ENCODE assay signal across 8 mouse cellular contexts in genomic region chr9:61985183-61985863, GRCm38 (mm10). TPM values are rescaled to one million over a fixed set of nuclear protein-coding genes. Genes with fewer than 3 reads are reported as not detected.
DNase-seq lines count a peak whose midpoint lies in the region; ATAC-seq and TF ChIP-seq lines count a peak whose summit lies in the region.

No protein-coding gene starts in this region.

- no peak overlapping the region for H3K4me3 ChIP-seq in heart, embryonic 11.5 days (ENCODE audit: low read depth, low read length)
- H3K4me3 ChIP-seq in C2C12 (ENCODE audit: insufficient read depth, poor library complexity, severe bottlenecking) = no peak overlapping the region
- H3K4me3 ChIP-seq in bone marrow, adult 2 months (replicated peaks; ENCODE audit: control insufficient read depth, low read depth, low read length) = no peak overlapping the region
- H3K4me3 ChIP-seq in forebrain, embryonic 16.5 days (replicated peaks; ENCODE audit: low read length) = no peak overlapping the region

- TF ChIP-seq POLR2A in bone marrow, adult 2 months (IDR thresholded peaks at IDR 0.05; ENCODE audit: borderline replicate concordance, control insufficient read depth, low read depth, low read length) = no peak

- peak; percentile 95 for DNase-seq in heart, adult 11 months
- DNase-seq in kidney, postnatal 25 days = peak; percentile 65 to 80
- peak; percentile 46 to 60 for DNase-seq in spleen, postnatal 36 days (ENCODE audit: low spot score in 2 of 2)

- H3K79me3 ChIP-seq in C2C12 (ENCODE audit: low read depth) = no peaks in the 10 kb centered on the region

- no peak overlapping the region for H3K9ac ChIP-seq in heart, embryonic 11.5 days (ENCODE audit: low read depth, low read length)
- H3K9ac ChIP-seq in forebrain, embryonic 16.5 days (replicated peaks; ENCODE audit: low read depth, low read length) = no peak overlapping the region

- H3K4me1 ChIP-seq in heart, embryonic 11.5 days (ENCODE audit: control insufficient read depth, insufficient read depth, low read length) = no peaks in the 10 kb centered on the region
- H3K4me1 ChIP-seq in bone marrow, adult 2 months (ENCODE audit: control insufficient read depth, insufficient read depth, low read length) = peaks cover 15% of the 10 kb centered on the region
- H3K4me1 ChIP-seq in forebrain, embryonic 16.5 days (replicated peaks; ENCODE audit: control insufficient read depth, insufficient read depth, low read length) = 0 out of 2 replicates have a peak, but pooled peaks cover 2% of the 10 kb centered on the region

- H3ac ChIP-seq in C2C12 (ENCODE audit: control insufficient read depth, insufficient read length, low read depth) = no peak overlapping the region

- ATAC-seq in heart, embryonic 11.5 days (replicated peaks; ENCODE audit: insufficient number of reproducible peaks, low FRiP score, low TSS enrichment) = no peak
- ATAC-seq in forebrain, embryonic 16.5 days = no peak
- peak; percentile 65 for ATAC-seq in megakaryocyte progenitor cell, adult 5-6 weeks (replicated peaks; ENCODE audit: poor library complexity)

- no peak overlapping the region for H3K27ac ChIP-seq in heart, embryonic 11.5 days (ENCODE audit: low read depth, low read length)
- H3K27ac ChIP-seq in bone marrow, adult 2 months (ENCODE audit: control insufficient read depth, insufficient read depth, low read depth, low read length, poor library complexity) = no peak overlapping the region
- H3K27ac ChIP-seq in forebrain, embryonic 16.5 days (ENCODE audit: low read length) = peak overlapping the region; percentile 23; the same call in 1 of the 2 replicates

- TF ChIP-seq CTCF in C2C12 (IDR thresholded peaks at IDR 0.05; ENCODE audit: control insufficient read depth, insufficient read depth, insufficient read length) = peak; percentile 14
- TF ChIP-seq CTCF in bone marrow, adult 2 months (IDR thresholded peaks at IDR 0.05; ENCODE audit: control insufficient read depth, insufficient read depth, low read length) = peak; percentile 83

- H3K9me3 ChIP-seq in heart, embryonic 11.5 days (replicated peaks; ENCODE audit: control insufficient read depth, low read length) = no peaks in the 10 kb centered on the region
- H3K9me3 ChIP-seq in forebrain, embryonic 16.5 days (ENCODE audit: control insufficient read depth, low read length) = no peaks in the 10 kb centered on the region

- H3K36me3 ChIP-seq in heart, embryonic 11.5 days (ENCODE audit: control insufficient read depth, insufficient read depth, low read length) = no peaks in the 10 kb centered on the region
- no peaks in the 10 kb centered on the region for H3K36me3 ChIP-seq in C2C12 (ENCODE audit: control insufficient read depth, insufficient read depth)
- H3K36me3 ChIP-seq in forebrain, embryonic 16.5 days (ENCODE audit: control insufficient read depth, insufficient read depth) = no peaks in the 10 kb centered on the region

- no peaks in the 10 kb centered on the region for H3K27me3 ChIP-seq in heart, embryonic 11.5 days (ENCODE audit: control insufficient read depth, insufficient read depth, low read length)
- H3K27me3 ChIP-seq in C2C12 (ENCODE audit: control insufficient read depth, insufficient read depth, insufficient read length) = no peaks in the 10 kb centered on the region
- H3K27me3 ChIP-seq in forebrain, embryonic 16.5 days (replicated peaks; ENCODE audit: control insufficient read depth, insufficient read depth, low read length) = no peaks in the 10 kb centered on the region

- 55% methylated on average over 11 of the region's 11 CpGs for WGBS in heart, embryonic 11.5 days (ENCODE audit: insufficient replicate concordance)
- WGBS in bone marrow, adult 2 months = 16% methylated on average over 11 of the region's 11 CpGs
- WGBS in forebrain, embryonic 16.5 days = 51% methylated on average over 11 of the region's 11 CpGs

- H3K4me2 ChIP-seq in heart, embryonic 11.5 days = no peak overlapping the region
- H3K4me2 ChIP-seq in forebrain, embryonic 16.5 days (ENCODE audit: low read length) = no peak overlapping the region

- no peaks in the 10 kb centered on the region for H3K79me2 ChIP-seq in C2C12 (ENCODE audit: control insufficient read depth, insufficient read depth)

TF ChIP-seq in C2C12, 6 proteins besides CTCF, POLR2A, EP300 and RAD21:
- TF ChIP-seq MYOD1 (IDR thresholded peaks at IDR 0.05; ENCODE audit: control insufficient read depth, insufficient read length, low read depth) (no peak), MAX (IDR thresholded peaks at IDR 0.05) (no peak), MYOG (IDR thresholded peaks at IDR 0.05; ENCODE audit: control insufficient read depth, extremely low read depth, insufficient read length) (no peak), FOSL1 (IDR thresholded peaks at IDR 0.05; ENCODE audit: insufficient read depth, low read length, poor library complexity, severe bottlenecking) (no peak), USF1 (IDR thresholded peaks at IDR 0.05; ENCODE audit: low read depth) (no peak), CEBPB (IDR thresholded peaks at IDR 0.05; ENCODE audit: low read depth) (no peak)

RNA-seq across cellular contexts. Expression of gene Kif23, which starts 38.7 kb away (rescaled TPM):
- 92.5 and 103 TPM in 2 replicates for polyA plus RNA-seq in heart, embryonic 11.5 days (2014; fragmentation: Nextera tagmentation; extraction: Ambion mirVana)
- 65.2 TPM for polyA plus RNA-seq in C2C12 (2012; fragmentation: generic; extraction: Trizol)
- 70.7 and 90.6 TPM in 2 replicates for polyA plus RNA-seq in bone marrow, adult 2 months (2011; ENCODE audit: insufficient read depth, insufficient read length, low replicate concordance, missing spikeins)
- 36.6 and 37.5 TPM in 2 replicates for polyA plus RNA-seq in forebrain, embryonic 16.5 days (2015; fragmentation: Nextera tagmentation; extraction: Ambion mirVana)
- total RNA-seq in megakaryocyte progenitor cell, adult 5-6 weeks (2015) = 106 and 127 TPM in 2 replicates
- 170 and 190 TPM in 2 replicates for total RNA-seq in megakaryocyte progenitor cell, adult 5-6 weeks (2017)

RNA-seq across cellular contexts. Expression of gene Paqr5, which starts 41.3 kb away (rescaled TPM):
- polyA plus RNA-seq in heart, embryonic 11.5 days (2014; fragmentation: Nextera tagmentation; extraction: Ambion mirVana) = 0.41 and 0.56 TPM in 2 replicates
- polyA plus RNA-seq in C2C12 (2012; fragmentation: generic; extraction: Trizol) = 0.04 TPM
- 0.36 TPM in 1 of 2 replicates, not detected in the other for polyA plus RNA-seq in bone marrow, adult 2 months (2011; ENCODE audit: insufficient read depth, insufficient read length, low replicate concordance, missing spikeins)
- polyA plus RNA-seq in forebrain, embryonic 16.5 days (2015; fragmentation: Nextera tagmentation; extraction: Ambion mirVana) = 0.25 and 0.43 TPM in 2 replicates
- 0.20 and 0.74 TPM in 2 replicates for total RNA-seq in megakaryocyte progenitor cell, adult 5-6 weeks (2015)
- total RNA-seq in megakaryocyte progenitor cell, adult 5-6 weeks (2017) = 0.68 and 1.7 TPM in 2 replicates
